Mouse (Mus musculus) activated CD4-positive, CD25-positive, alpha-beta regulatory T cell, adult 4 months (primary cell): ENCODE results near the gene N4bp2. TPM values are rescaled to one million over a fixed set of nuclear protein-coding genes. Genes with fewer than 3 reads are reported as not detected.

Experiments used
- ATAC-seq: one replicate; pipeline ENCODE4 v1.8.0; 2017
- polyA plus RNA-seq, 2 experiments: library from polyadenylated mRNA; unstranded; fragments of 100-300 nt; shearing (Covaris generic); gene quantifications; one replicate each; pipeline ENCODE4 v1.2.1; 2017

N4bp2 gene
- polyA plus RNA-seq, 2 experiments from 2014 or later, result 7.8 to 15.6 TPM

- no peak for ATAC-seq
Observed at GRCm38 (mm10) chr5:65864486-65864885, 101.2 kb downstream of the N4bp2 start.

DNA sequence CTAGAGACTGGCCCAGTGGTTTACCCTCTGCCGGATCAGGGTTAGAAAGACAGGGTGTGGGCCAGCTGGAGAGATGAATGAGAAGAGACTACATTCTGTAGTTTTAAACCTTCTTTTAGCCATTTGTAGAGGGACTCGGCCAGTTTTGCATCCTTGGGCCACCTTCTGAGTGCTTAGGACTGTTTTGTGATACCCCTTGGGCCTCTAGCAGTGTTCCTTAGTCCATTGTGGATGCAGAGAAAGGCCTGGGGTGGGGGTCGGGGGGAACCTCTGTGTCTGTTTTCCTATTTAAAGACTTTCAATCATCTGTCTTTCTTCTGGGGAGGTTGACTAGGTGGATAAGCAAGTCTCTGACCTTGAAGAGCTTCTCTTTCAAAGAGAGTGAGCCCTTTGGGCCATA, 101.6 kb downstream of the N4bp2 start:
- no peak for ATAC-seq

GRCm38 (mm10) chr5:65866591-65866990, 103.3 kb downstream of the N4bp2 start:
- no peak for ATAC-seq

- peak; percentile 52 for ATAC-seq
Observed at GRCm38 (mm10) chr5:65867380-65868116, 104.2 kb downstream of the N4bp2 start.

DNA sequence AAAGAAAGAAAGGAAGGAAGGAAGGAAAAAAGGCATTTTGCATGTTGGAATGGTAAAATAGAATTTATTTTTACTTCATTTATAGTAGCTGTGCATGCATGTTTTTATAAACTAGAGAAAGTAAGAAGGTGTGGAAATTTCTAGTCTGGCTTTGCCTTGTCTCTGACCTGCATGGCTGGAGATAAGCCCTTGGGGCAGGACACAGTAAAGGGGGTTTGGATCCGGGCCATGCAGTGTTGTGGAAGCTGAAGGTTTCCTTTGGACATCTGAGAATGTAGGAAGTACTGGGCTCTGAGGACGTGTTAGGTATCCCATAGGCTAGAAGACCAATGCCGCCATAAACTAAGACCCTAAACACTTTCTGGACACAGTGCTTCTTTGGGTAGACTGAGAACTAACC, 105.1 kb downstream of the N4bp2 start:
- no peak for ATAC-seq

DNA sequence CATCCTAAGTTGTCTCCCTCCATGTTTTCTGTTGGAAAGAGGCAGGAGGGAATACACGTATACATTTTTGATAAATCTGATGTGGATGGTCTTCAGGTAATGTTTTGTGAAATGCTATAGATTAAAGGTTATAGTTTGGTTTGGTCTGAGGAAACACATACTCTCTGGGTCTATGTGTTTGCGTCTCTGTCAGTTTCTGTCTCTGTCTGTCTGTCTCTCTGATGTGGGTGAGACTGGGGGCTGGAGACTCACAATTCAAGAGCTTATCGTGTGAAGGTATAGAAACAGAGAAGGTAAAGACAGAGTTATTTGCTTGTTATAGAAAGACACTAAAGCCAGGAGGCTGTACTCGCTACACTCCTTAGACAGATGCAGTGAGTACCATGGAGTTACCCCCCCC, 106.3 kb downstream of the N4bp2 start:
- no peak for ATAC-seq

DNA sequence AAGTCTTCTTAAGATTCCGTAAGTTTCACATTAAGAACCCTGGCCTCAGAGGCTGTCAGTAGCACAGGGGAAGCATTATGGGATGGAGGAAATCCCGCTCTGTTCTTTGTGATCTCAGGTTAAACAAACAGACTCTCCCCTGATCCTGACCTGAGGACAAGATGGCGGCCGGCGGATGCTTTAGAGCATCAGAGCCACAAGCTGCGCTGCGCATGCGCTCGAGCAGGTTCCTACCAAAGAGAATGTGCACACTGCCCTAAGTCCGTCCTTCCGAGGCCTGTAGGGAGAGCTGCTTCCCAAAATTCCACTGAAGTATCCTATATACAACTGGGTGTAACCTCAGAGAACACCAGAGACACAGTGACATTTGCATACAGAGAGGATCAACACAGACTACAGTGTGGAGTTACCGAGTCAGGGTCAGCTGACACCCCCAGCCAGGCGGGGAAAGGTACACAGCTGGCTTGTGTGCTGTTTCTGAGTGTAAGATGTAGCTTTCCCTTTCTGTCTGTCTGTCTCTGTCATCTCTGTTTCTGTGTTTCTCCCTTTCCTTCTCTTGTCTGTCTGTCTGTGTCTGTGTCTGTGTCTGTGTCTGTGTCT, 108.1 kb downstream of the N4bp2 start:
- ATAC-seq, result peak; percentile 33

DNA sequence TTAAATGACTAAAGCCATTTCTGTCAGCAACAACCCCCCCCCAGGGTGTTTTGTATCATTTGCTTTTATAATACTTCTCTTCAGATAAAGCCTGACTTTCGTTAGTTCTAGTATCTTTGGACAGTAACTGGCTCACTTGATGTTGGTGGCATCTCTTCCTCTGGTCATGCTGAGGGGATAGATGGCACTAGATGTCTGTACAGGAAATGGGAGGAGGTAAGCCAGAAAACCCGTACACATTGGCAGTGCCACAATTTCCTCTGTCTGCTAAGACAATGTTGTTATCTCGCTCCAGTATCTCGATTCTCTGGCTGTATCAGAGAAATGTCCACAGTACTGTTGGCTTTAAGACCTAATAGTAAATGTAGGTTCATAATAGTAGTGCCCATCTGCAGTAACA, 109.9 kb downstream of the N4bp2 start:
- peak; percentile 26 for ATAC-seq

- ATAC-seq, result no peak
Observed at GRCm38 (mm10) chr5:65875269-65875668, 111.9 kb downstream of the N4bp2 start.

DNA sequence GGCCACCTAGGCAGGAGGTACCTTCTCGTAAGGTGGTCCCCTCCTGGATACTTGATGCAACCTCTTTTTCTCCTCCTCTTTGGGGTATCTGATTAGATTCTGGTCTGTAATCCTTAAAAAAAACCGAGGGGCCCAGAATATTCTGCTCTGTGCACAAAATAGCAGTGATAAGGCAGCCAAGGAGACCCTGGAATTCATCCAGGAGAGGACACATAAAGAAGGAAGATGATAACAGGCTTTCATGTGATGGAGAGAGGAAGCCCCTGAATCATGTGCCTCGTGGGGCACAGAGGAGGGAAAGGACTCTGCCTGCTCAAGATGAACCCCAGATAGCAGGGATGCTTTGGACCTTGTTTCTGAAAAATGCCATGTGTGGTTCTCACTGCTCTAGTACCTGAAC, 115.0 kb downstream of the N4bp2 start:
- ATAC-seq, result no peak

Other genes with a start within 250 kb of the N4bp2 start
- gene Smim14, start 226.3 kb upstream of the N4bp2 start, polyA plus RNA-seq, result 100 to 1,000 TPM; 137 to 154 TPM
- 100 to 1,000 TPM; 107 to 115 TPM for gene Ube2k, start 226.3 kb upstream of the N4bp2 start, polyA plus RNA-seq
- gene Pds5a, start 65.2 kb upstream of the N4bp2 start, polyA plus RNA-seq, result 100 to 1,000 TPM in 1 of 2 experiments, 10 to 100 TPM in 1; 67.6 to 104 TPM
- gene Rhoh, start 97.7 kb downstream of the N4bp2 start, polyA plus RNA-seq, result 100 to 1,000 TPM; 233 to 235 TPM
- 1 to 10 TPM in 1 of 2 experiments, not detected in 1; 1.5 TPM for gene Chrna9, start 171.4 kb downstream of the N4bp2 start, polyA plus RNA-seq
- 1 to 10 TPM in 1 of 2 experiments, not detected in 1; 1.0 TPM for gene 9130230L23Rik, start 240.8 kb downstream of the N4bp2 start, polyA plus RNA-seq